Mouse (Mus musculus) C3H10T1/2 (cell line): Measurements from ENCODE around the gene Gm3542. TPM values are rescaled to one million over a fixed set of nuclear protein-coding genes. Genes with fewer than 3 reads are reported as not detected.

ENCODE experiments used
- polyA plus RNA-seq, 2 experiments: library from polyadenylated mRNA; unstranded; fragments of >200 nt; fragmentation: generic; extraction: Trizol; gene quantifications; one replicate each; pipeline ENCODE4 v1.2.1; 2012; ENCODE audit warnings: missing spikeins in 2 of 2

The Gm3542 gene
- not detected for polyA plus RNA-seq

GRCm38 (mm10) chr14:5334828-5335227 is at the start of gene Gm3542:
Gm3542 (minus strand) TSS chr14:5334928.

Other genes starting within 250 kb of the Gm3542 start
- gene Gm8279, start 203.4 kb downstream of the Gm3542 start, polyA plus RNA-seq, result not detected
- gene Gm3317, start 170.4 kb downstream of the Gm3542 start, polyA plus RNA-seq, result not detected
- not detected for gene Gm8271, start 149.1 kb downstream of the Gm3542 start, polyA plus RNA-seq
- gene Gm3526, start 74.3 kb downstream of the Gm3542 start, polyA plus RNA-seq, result not detected
- gene Gm3500, start 54.1 kb upstream of the Gm3542 start, polyA plus RNA-seq, result not detected
- gene Gm3194, start 120.5 kb upstream of the Gm3542 start, polyA plus RNA-seq, result not detected
- not detected for gene Gm8246, start 142.9 kb upstream of the Gm3542 start, polyA plus RNA-seq
- gene Gm3187, start 149.3 kb upstream of the Gm3542 start, polyA plus RNA-seq, result not detected
- gene Gm3488, start 166.7 kb upstream of the Gm3542 start, polyA plus RNA-seq, result not detected
- not detected for gene Gm3532, start 203.6 kb upstream of the Gm3542 start, polyA plus RNA-seq